Mouse (Mus musculus) activated CD4-positive, CD25-positive, alpha-beta regulatory T cell, adult 9 weeks (primary cell): Measurements from ENCODE around the gene Mmaa. TPM values are rescaled to one million over a fixed set of nuclear protein-coding genes. Genes with fewer than 3 reads are reported as not detected.

Source experiments
- polyA plus RNA-seq: library from polyadenylated mRNA; unstranded; fragments of 100-300 nt; shearing (Covaris generic); gene quantifications from one replicate; pipeline ENCODE4 v1.2.1, GENCODE M21; 2017

Gene Mmaa
- 9.9 TPM for polyA plus RNA-seq

DNA sequence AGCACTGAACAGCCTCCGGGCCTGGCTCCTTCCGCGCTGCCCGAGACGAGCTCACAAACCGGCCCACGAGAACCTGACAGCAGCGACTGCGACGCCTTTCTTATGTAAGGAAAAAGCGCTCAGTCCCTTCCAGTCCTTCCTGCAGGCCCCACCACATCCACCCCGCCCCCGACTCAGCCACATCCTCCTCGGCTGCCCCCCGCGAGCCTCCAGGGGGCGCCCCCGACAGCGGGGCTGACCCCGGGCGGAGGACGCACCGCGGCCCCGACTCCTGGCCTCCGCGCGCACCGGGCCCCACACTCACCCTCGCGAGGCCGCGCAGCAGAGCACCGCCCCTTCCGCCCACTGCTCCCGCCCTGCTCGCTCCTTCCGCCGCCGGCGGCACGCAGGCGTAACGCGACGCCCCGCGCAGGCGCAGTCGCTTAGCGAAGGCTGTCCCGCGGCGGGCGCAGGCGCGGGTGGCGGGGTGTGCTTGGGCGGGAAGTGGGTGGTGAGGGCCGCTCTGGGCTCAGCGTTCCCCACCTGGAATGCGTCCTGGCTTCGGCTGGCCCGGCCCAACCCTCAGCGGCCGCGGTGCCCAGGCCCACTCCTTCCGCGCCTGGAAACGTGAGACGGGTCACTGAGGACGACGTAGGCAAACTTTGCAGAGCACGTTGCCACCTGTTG lies at the start of gene Mmaa:
TSS of gene Mmaa (minus strand) at position 328 of the 666 bp plus-strand sequence.

DNA sequence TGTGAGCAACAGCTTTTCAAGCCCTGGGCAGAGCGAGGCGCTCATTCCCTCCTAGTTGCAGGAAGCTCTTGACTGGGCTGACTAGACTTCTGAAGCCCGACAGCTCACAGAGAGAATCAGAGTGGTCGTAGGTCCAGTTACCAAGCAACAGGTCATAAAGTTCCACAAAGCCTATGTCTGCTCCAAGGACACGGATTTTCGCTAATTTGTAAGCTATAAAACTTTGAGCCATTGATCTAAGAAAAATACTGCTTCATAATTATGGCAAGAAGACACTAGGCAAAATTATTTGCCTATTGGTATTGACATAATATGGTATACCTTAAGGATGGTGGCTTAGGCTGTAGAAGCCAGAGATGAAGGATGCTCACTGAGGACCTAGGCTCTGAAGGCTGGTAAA lies 46.3 kb downstream of the Mmaa start, which contains the start of gene 1700011L22Rik:
TSS of gene 1700011L22Rik (minus strand) at position 101 of the 400 bp plus-strand sequence.

Other genes starting within 250 kb of the Mmaa start
- not detected for gene 1700011L22Rik, start 46.4 kb downstream of the Mmaa start, polyA plus RNA-seq
- gene Smad1, start 104.6 kb upstream of the Mmaa start, polyA plus RNA-seq = 4.6 TPM